In the genomic region with DNA sequence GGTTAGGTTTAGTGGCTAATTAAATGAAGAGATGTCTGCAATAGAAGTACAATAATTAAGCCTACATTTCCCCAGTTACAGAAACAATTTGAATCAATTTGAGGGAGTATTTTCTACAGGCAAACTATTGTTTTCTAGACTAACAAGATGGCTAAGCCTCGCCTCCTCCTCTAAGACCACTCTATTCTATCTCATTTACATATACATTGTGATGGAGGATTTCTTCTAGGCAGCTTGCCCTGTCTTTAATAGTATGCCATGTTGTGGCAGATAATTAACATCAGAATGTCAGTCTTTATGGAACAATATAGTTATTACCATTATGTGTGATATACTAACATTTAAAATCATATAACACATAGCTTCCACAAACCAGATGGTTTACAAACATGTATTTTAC, we compare ENCODE assay signal across 23 mouse cellular contexts.
"Had no signal": no experiment of that assay in that cellular context is flagged by ENCODE, and none has a peak within 500 bp of the region (broad histone marks: within the 10 kb centered on the region; RNA-seq: fewer than 3 reads in every experiment).

No protein-coding gene starts in this region.

- H3K27me3 ChIP-seq: limb, embryonic 13.5 days; liver, embryonic 12.5 days; liver, embryonic 15.5 days; lung, embryonic 15.5 days; megakaryocyte, embryonic 14.5 days; midbrain, embryonic 12.5 days; midbrain, embryonic 15.5 days; neural tube, embryonic 12.5 days; neural tube, embryonic 15.5 days; stomach, embryonic 15.5 days had no signal

- H3K9me3 ChIP-seq: limb, embryonic 10.5 days; limb, embryonic 13.5 days; liver, embryonic 12.5 days; liver, embryonic 15.5 days; lung, embryonic 15.5 days; midbrain, embryonic 12.5 days; midbrain, embryonic 15.5 days; neural tube, embryonic 12.5 days; neural tube, embryonic 15.5 days; stomach, embryonic 15.5 days had no signal

- H3K4me3 ChIP-seq: layer of hippocampus, adult 2 months; limb, embryonic 10.5 days; limb, embryonic 13.5 days; liver, embryonic 12.5 days; liver, embryonic 15.5 days; lung, embryonic 15.5 days; megakaryocyte, embryonic 14.5 days; midbrain, embryonic 12.5 days; midbrain, embryonic 15.5 days; neural tube, embryonic 12.5 days; neural tube, embryonic 15.5 days; stomach, embryonic 15.5 days had no signal

- H3K9ac ChIP-seq: limb, embryonic 13.5 days; liver, embryonic 12.5 days; liver, embryonic 15.5 days; lung, embryonic 15.5 days; midbrain, embryonic 12.5 days; midbrain, embryonic 15.5 days; neural tube, embryonic 12.5 days; neural tube, embryonic 15.5 days; stomach, embryonic 15.5 days had no signal

- H3K27ac ChIP-seq: kidney, postnatal 0 days; layer of hippocampus, adult 2 months; limb, embryonic 10.5 days; limb, embryonic 13.5 days; liver, embryonic 12.5 days; liver, embryonic 15.5 days; lung, embryonic 15.5 days; midbrain, embryonic 12.5 days; midbrain, embryonic 15.5 days; neural tube, embryonic 12.5 days; neural tube, embryonic 15.5 days; stomach, embryonic 15.5 days had no signal

- H3K4me2 ChIP-seq: limb, embryonic 13.5 days; liver, embryonic 12.5 days; liver, embryonic 15.5 days; lung, embryonic 15.5 days; midbrain, embryonic 12.5 days; midbrain, embryonic 15.5 days; neural tube, embryonic 12.5 days; neural tube, embryonic 15.5 days; stomach, embryonic 15.5 days had no signal

- H3K4me1 ChIP-seq: liver, embryonic 12.5 days; liver, embryonic 15.5 days; megakaryocyte, embryonic 14.5 days; neural tube, embryonic 12.5 days; stomach, embryonic 15.5 days had no signal

- ATAC-seq: liver, embryonic 12.5 days; midbrain, embryonic 15.5 days had no signal

- DNase-seq: kidney, postnatal 25 days; layer of hippocampus, adult 9-11 months; liver; lung, adult 18-20 months; lung, postnatal 10 days; lung, postnatal 36 days; retina, postnatal 1 day; right cerebral cortex, postnatal 25 days; spleen, adult 18-20 months; thymus, postnatal 25 days had no signal

- H3K36me3 ChIP-seq: limb, embryonic 10.5 days; limb, embryonic 13.5 days; liver, embryonic 12.5 days; liver, embryonic 15.5 days; lung, embryonic 15.5 days; midbrain, embryonic 12.5 days; midbrain, embryonic 15.5 days; neural tube, embryonic 12.5 days; neural tube, embryonic 15.5 days; stomach, embryonic 15.5 days had no signal
